Mouse (Mus musculus): ENCODE data around the gene Anks1b. TPM values are rescaled to one million over a fixed set of nuclear protein-coding genes. Genes with fewer than 3 reads are reported as not detected.

Anks1b gene
- polyA plus RNA-seq, 1 experiment from 2014 or later: 0.84 TPM

GRCm38 (mm10) chr10:90068651-90069050, 195.3 kb downstream of the Anks1b start:
- Histone ChIP-seq H3K9me3 (replicated peaks; ENCODE audit: control insufficient read depth, low read length) (no peaks in the 10 kb centered on the region), H3K4me1 (ENCODE audit: control insufficient read depth, insufficient read depth, low read length) (no peaks in the 10 kb centered on the region), H3K27ac (ENCODE audit: low read depth, low read length) (no peak overlapping the region), H3K9ac (ENCODE audit: low read depth, low read length) (no peak overlapping the region), H3K27me3 (ENCODE audit: control insufficient read depth, insufficient read depth, low read length) (no peaks in the 10 kb centered on the region), H3K4me2 (no peak overlapping the region), H3K4me3 (ENCODE audit: low read depth, low read length) (no peak overlapping the region), H3K36me3 (ENCODE audit: control insufficient read depth, insufficient read depth, low read length) (no peaks in the 10 kb centered on the region)
- ATAC-seq (replicated peaks; ENCODE audit: insufficient number of reproducible peaks, low FRiP score, low TSS enrichment): no peak
- WGBS (ENCODE audit: insufficient replicate concordance): 52% methylated on average over 4 of the region's 4 CpGs

GRCm38 (mm10) chr10:90077930-90078329, 204.6 kb downstream of the Anks1b start:
- H3K9me3 ChIP-seq (replicated peaks; ENCODE audit: control insufficient read depth, low read length): no peaks in the 10 kb centered on the region
- no peak overlapping the region for H3K4me3 ChIP-seq (ENCODE audit: low read depth, low read length)
- H3K27ac ChIP-seq (ENCODE audit: low read depth, low read length): no peak overlapping the region
- no peaks in the 10 kb centered on the region for H3K27me3 ChIP-seq (ENCODE audit: control insufficient read depth, insufficient read depth, low read length)
- WGBS (ENCODE audit: insufficient replicate concordance): 83% methylated on average over 9 of the region's 9 CpGs
- H3K36me3 ChIP-seq (ENCODE audit: control insufficient read depth, insufficient read depth, low read length): no peaks in the 10 kb centered on the region
- no peak overlapping the region for H3K9ac ChIP-seq (ENCODE audit: low read depth, low read length)
- ATAC-seq (replicated peaks; ENCODE audit: insufficient number of reproducible peaks, low FRiP score, low TSS enrichment): no peak
- H3K4me1 ChIP-seq (ENCODE audit: control insufficient read depth, insufficient read depth, low read length): no peaks in the 10 kb centered on the region
- H3K4me2 ChIP-seq: no peak overlapping the region

- H3K4me1 ChIP-seq (ENCODE audit: control insufficient read depth, insufficient read depth, low read length): no peaks in the 10 kb centered on the region
- no peak overlapping the region for H3K9ac ChIP-seq (ENCODE audit: low read depth, low read length)
- H3K4me2 ChIP-seq: no peak overlapping the region
- H3K27ac ChIP-seq (ENCODE audit: low read depth, low read length): no peak overlapping the region
- H3K27me3 ChIP-seq (ENCODE audit: control insufficient read depth, insufficient read depth, low read length): no peaks in the 10 kb centered on the region
- no peaks in the 10 kb centered on the region for H3K9me3 ChIP-seq (replicated peaks; ENCODE audit: control insufficient read depth, low read length)
- H3K36me3 ChIP-seq (ENCODE audit: control insufficient read depth, insufficient read depth, low read length): no peaks in the 10 kb centered on the region
- no peak for ATAC-seq (replicated peaks; ENCODE audit: insufficient number of reproducible peaks, low FRiP score, low TSS enrichment)
- H3K4me3 ChIP-seq (ENCODE audit: low read depth, low read length): no peak overlapping the region
- WGBS (ENCODE audit: insufficient replicate concordance): 48% methylated on average over 3 of the region's 3 CpGs
Measured at GRCm38 (mm10) chr10:90081151-90081550, 207.8 kb downstream of the Anks1b start.

- Histone ChIP-seq H3K36me3 (ENCODE audit: control insufficient read depth, insufficient read depth, low read length) (no peaks in the 10 kb centered on the region), H3K9ac (ENCODE audit: low read depth, low read length) (no peak overlapping the region), H3K27ac (ENCODE audit: low read depth, low read length) (no peak overlapping the region), H3K27me3 (ENCODE audit: control insufficient read depth, insufficient read depth, low read length) (no peaks in the 10 kb centered on the region), H3K4me1 (ENCODE audit: control insufficient read depth, insufficient read depth, low read length) (no peaks in the 10 kb centered on the region), H3K9me3 (replicated peaks; ENCODE audit: control insufficient read depth, low read length) (no peaks in the 10 kb centered on the region), H3K4me2 (no peak overlapping the region), H3K4me3 (ENCODE audit: low read depth, low read length) (no peak overlapping the region)
- ATAC-seq (replicated peaks; ENCODE audit: insufficient number of reproducible peaks, low FRiP score, low TSS enrichment): no peak
- 23% methylated on average over 7 of the region's 7 CpGs for WGBS (ENCODE audit: insufficient replicate concordance)
Measured at GRCm38 (mm10) chr10:90081630-90082029, 208.3 kb downstream of the Anks1b start.

GRCm38 (mm10) chr10:90093877-90094276, 220.6 kb downstream of the Anks1b start:
- no peak for ATAC-seq (replicated peaks; ENCODE audit: insufficient number of reproducible peaks, low FRiP score, low TSS enrichment)
- Histone ChIP-seq H3K27ac (ENCODE audit: low read depth, low read length) (no peak overlapping the region), H3K4me2 (no peak overlapping the region), H3K36me3 (ENCODE audit: control insufficient read depth, insufficient read depth, low read length) (no peaks in the 10 kb centered on the region), H3K27me3 (ENCODE audit: control insufficient read depth, insufficient read depth, low read length) (no peaks in the 10 kb centered on the region), H3K4me3 (ENCODE audit: low read depth, low read length) (no peak overlapping the region), H3K4me1 (ENCODE audit: control insufficient read depth, insufficient read depth, low read length) (no peaks in the 10 kb centered on the region), H3K9me3 (replicated peaks; ENCODE audit: control insufficient read depth, low read length) (no peaks in the 10 kb centered on the region), H3K9ac (ENCODE audit: low read depth, low read length) (no peak overlapping the region)
- WGBS (ENCODE audit: insufficient replicate concordance): 89% methylated on average over 6 of the region's 6 CpGs

GRCm38 (mm10) chr10:90112662-90113061, 239.4 kb downstream of the Anks1b start:
- Histone ChIP-seq H3K4me3 (ENCODE audit: low read depth, low read length) (no peak overlapping the region), H3K9ac (ENCODE audit: low read depth, low read length) (no peak overlapping the region), H3K4me2 (no peak overlapping the region), H3K27ac (ENCODE audit: low read depth, low read length) (no peak overlapping the region), H3K36me3 (ENCODE audit: control insufficient read depth, insufficient read depth, low read length) (no peaks in the 10 kb centered on the region), H3K4me1 (ENCODE audit: control insufficient read depth, insufficient read depth, low read length) (no peaks in the 10 kb centered on the region), H3K9me3 (replicated peaks; ENCODE audit: control insufficient read depth, low read length) (no peaks in the 10 kb centered on the region), H3K27me3 (ENCODE audit: control insufficient read depth, insufficient read depth, low read length) (no peaks in the 10 kb centered on the region)
- no peak for ATAC-seq (replicated peaks; ENCODE audit: insufficient number of reproducible peaks, low FRiP score, low TSS enrichment)
- 50% methylated on average over 5 of the region's 5 CpGs for WGBS (ENCODE audit: insufficient replicate concordance)

- Histone ChIP-seq H3K36me3 (ENCODE audit: control insufficient read depth, insufficient read depth, low read length) (no peaks in the 10 kb centered on the region), H3K9me3 (replicated peaks; ENCODE audit: control insufficient read depth, low read length) (no peaks in the 10 kb centered on the region), H3K4me2 (no peak overlapping the region), H3K27ac (ENCODE audit: low read depth, low read length) (no peak overlapping the region), H3K4me3 (ENCODE audit: low read depth, low read length) (no peak overlapping the region), H3K9ac (ENCODE audit: low read depth, low read length) (no peak overlapping the region), H3K4me1 (ENCODE audit: control insufficient read depth, insufficient read depth, low read length) (no peaks in the 10 kb centered on the region), H3K27me3 (ENCODE audit: control insufficient read depth, insufficient read depth, low read length) (no peaks in the 10 kb centered on the region)
- ATAC-seq (replicated peaks; ENCODE audit: insufficient number of reproducible peaks, low FRiP score, low TSS enrichment): no peak
- WGBS (ENCODE audit: insufficient replicate concordance): 71% methylated on average over 3 of the region's 3 CpGs
Measured at GRCm38 (mm10) chr10:90116867-90117266, 243.6 kb downstream of the Anks1b start.

GRCm38 (mm10) chr10:90117836-90118235, 244.5 kb downstream of the Anks1b start:
- Histone ChIP-seq H3K4me3 (ENCODE audit: low read depth, low read length) (no peak overlapping the region), H3K4me1 (ENCODE audit: control insufficient read depth, insufficient read depth, low read length) (no peaks in the 10 kb centered on the region), H3K27me3 (ENCODE audit: control insufficient read depth, insufficient read depth, low read length) (no peaks in the 10 kb centered on the region), H3K4me2 (no peak overlapping the region), H3K9me3 (replicated peaks; ENCODE audit: control insufficient read depth, low read length) (no peaks in the 10 kb centered on the region), H3K36me3 (ENCODE audit: control insufficient read depth, insufficient read depth, low read length) (no peaks in the 10 kb centered on the region), H3K27ac (ENCODE audit: low read depth, low read length) (no peak overlapping the region), H3K9ac (ENCODE audit: low read depth, low read length) (no peak overlapping the region)
- WGBS (ENCODE audit: insufficient replicate concordance): 79% methylated on average over 2 of the region's 2 CpGs
- no peak for ATAC-seq (replicated peaks; ENCODE audit: insufficient number of reproducible peaks, low FRiP score, low TSS enrichment)

- no peaks in the 10 kb centered on the region for H3K36me3 ChIP-seq (ENCODE audit: control insufficient read depth, insufficient read depth, low read length)
- H3K9me3 ChIP-seq (replicated peaks; ENCODE audit: control insufficient read depth, low read length): no peaks in the 10 kb centered on the region
- no peak overlapping the region for H3K27ac ChIP-seq (ENCODE audit: low read depth, low read length)
- H3K9ac ChIP-seq (ENCODE audit: low read depth, low read length): no peak overlapping the region
- no peak overlapping the region for H3K4me3 ChIP-seq (ENCODE audit: low read depth, low read length)
- no peaks in the 10 kb centered on the region for H3K27me3 ChIP-seq (ENCODE audit: control insufficient read depth, insufficient read depth, low read length)
- ATAC-seq (replicated peaks; ENCODE audit: insufficient number of reproducible peaks, low FRiP score, low TSS enrichment): no peak
- H3K4me2 ChIP-seq: no peak overlapping the region
- no peaks in the 10 kb centered on the region for H3K4me1 ChIP-seq (ENCODE audit: control insufficient read depth, insufficient read depth, low read length)
Measured at GRCm38 (mm10) chr10:90137538-90137937, 264.2 kb downstream of the Anks1b start.
